Mouse (Mus musculus): ENCODE data around the gene Zfp444. TPM values are rescaled to one million over a fixed set of nuclear protein-coding genes. Genes with fewer than 3 reads are reported as not detected.
"Not testable (repeated sequence)": the region's sequence is repeated elsewhere in the genome, so short reads cannot be mapped to it uniquely, and the experiment has no call there.

Gene Zfp444
- polyA plus RNA-seq, 1 experiment from 2014 or later = 101 TPM

DNA sequence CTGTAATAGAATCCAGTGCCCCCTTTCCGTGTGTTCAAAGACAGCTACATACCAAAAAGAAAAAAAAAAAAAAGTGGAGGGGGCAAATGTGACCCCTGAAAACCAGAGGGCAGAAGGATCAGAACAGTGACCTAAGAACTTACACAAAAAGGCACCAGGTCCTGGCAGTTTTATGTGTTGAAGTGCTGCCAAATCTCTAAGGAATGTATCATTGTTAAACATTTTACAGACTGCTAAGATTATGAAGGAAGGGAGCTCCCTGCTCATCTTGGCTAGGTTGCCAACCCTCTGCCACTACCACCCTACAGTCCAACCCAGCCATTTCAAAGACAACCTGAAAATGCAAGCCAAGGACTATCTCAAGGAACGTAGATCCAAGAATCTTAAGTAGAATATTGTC, 14.2 kb downstream of the Zfp444 start:
- no peak overlapping the region for H3K9ac ChIP-seq (replicated peaks; ENCODE audit: low read depth, low read length)
- no peak for ATAC-seq
- no peaks in the 10 kb centered on the region for H3K9me3 ChIP-seq (ENCODE audit: control insufficient read depth, low read length)
- no peak overlapping the region for H3K4me3 ChIP-seq (replicated peaks; ENCODE audit: low read length)
- peaks cover 42% of the 10 kb centered on the region for H3K36me3 ChIP-seq (ENCODE audit: control insufficient read depth, insufficient read depth)
- H3K4me2 ChIP-seq (ENCODE audit: low read length) = no peak overlapping the region
- H3K27ac ChIP-seq (ENCODE audit: low read length) = no peak overlapping the region
- 97% methylated on average over 2 of the region's 2 CpGs for WGBS
- H3K27me3 ChIP-seq (replicated peaks; ENCODE audit: control insufficient read depth, insufficient read depth, low read length) = no peaks in the 10 kb centered on the region
- no peaks in the 10 kb centered on the region for H3K4me1 ChIP-seq (replicated peaks; ENCODE audit: control insufficient read depth, insufficient read depth, low read length)

DNA sequence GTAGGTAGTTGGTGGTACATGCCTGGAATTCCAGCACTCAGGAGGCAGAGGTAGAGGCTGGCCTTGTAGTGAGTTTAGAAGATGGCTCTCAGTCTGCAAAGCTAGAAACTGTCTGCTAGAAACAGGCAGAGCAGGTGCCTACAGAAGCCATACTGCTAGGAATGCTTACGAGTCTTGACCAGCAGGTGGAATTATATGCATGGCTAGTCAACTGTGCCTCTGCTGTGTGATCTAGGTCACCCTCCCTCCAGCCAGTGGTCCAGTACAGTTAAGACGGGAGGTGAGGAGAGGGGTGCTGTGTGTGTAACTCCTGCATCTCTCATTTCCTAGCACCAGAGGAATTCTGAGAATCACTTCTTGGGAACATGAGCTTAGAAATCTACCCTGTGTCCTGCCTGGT, 14.7 kb downstream of the Zfp444 start:
- H3K4me2 ChIP-seq (ENCODE audit: low read length) = no peak overlapping the region
- no peaks in the 10 kb centered on the region for H3K27me3 ChIP-seq (replicated peaks; ENCODE audit: control insufficient read depth, insufficient read depth, low read length)
- 86% methylated on average over 2 of the region's 2 CpGs for WGBS
- no peak for ATAC-seq
- no peak overlapping the region for H3K27ac ChIP-seq (ENCODE audit: low read length)
- H3K9ac ChIP-seq (replicated peaks; ENCODE audit: low read depth, low read length) = no peak overlapping the region
- no peaks in the 10 kb centered on the region for H3K9me3 ChIP-seq (ENCODE audit: control insufficient read depth, low read length)
- no peaks in the 10 kb centered on the region for H3K4me1 ChIP-seq (replicated peaks; ENCODE audit: control insufficient read depth, insufficient read depth, low read length)
- no peak overlapping the region for H3K4me3 ChIP-seq (replicated peaks; ENCODE audit: low read length)
- H3K36me3 ChIP-seq (ENCODE audit: control insufficient read depth, insufficient read depth) = peaks cover 42% of the 10 kb centered on the region

DNA sequence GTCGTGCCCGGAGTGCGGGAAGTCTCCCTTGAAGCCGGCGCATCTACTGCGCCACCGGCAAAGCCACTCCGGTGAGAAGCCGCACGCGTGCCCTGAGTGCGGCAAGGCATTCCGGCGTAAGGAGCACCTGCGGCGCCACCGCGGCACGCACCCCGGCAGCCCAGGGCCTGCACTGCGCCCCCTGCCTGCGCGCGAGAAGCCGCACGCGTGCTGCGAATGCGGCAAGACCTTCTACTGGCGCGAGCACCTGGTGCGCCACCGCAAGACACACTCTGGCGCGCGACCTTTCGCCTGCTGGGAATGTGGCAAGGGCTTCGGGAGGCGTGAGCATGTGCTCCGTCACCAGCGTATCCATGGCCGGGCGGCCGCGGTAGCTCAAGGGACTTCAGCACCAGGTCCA, 17.5 kb downstream of the Zfp444 start:
- Histone ChIP-seq H3K4me1 (replicated peaks; ENCODE audit: control insufficient read depth, insufficient read depth, low read length) (no peaks in the 10 kb centered on the region), H3K4me3 (replicated peaks; ENCODE audit: low read length) (no peak overlapping the region), H3K36me3 (ENCODE audit: control insufficient read depth, insufficient read depth) (peaks cover 35% of the 10 kb centered on the region), H3K27ac (ENCODE audit: low read length) (no peak overlapping the region), H3K27me3 (replicated peaks; ENCODE audit: control insufficient read depth, insufficient read depth, low read length) (no peaks in the 10 kb centered on the region), H3K9ac (replicated peaks; ENCODE audit: low read depth, low read length) (no peak overlapping the region), H3K9me3 (ENCODE audit: control insufficient read depth, low read length) (no peaks in the 10 kb centered on the region), H3K4me2 (ENCODE audit: low read length) (no peak overlapping the region)
- WGBS = 39% methylated on average over 42 of the region's 45 CpGs
- no peak for ATAC-seq

DNA sequence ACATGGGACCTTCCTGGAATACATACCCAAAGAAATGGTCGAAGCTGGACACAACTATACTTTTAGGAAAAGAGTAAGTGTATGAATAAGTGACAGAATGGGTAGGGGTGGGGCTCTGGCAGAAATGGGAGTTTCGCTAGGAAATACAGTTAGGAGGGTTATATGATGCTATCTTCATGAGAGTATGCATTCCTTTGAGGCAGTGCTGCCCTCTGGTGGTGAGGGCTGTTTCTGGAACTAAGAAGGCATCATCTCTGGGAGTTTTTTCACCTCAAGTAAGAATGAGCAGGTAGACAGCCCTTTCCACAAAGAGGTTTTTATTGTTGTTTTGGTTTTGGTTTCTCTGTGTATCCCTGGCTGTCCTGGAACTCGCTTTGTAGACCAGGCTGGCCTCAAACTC, 19.4 kb downstream of the Zfp444 start:
- 49% methylated on average over 3 of the region's 3 CpGs for WGBS
- no peaks in the 10 kb centered on the region for H3K9me3 ChIP-seq (ENCODE audit: control insufficient read depth, low read length)
- no peak overlapping the region for H3K4me2 ChIP-seq (ENCODE audit: low read length)
- no peak overlapping the region for H3K4me3 ChIP-seq (replicated peaks; ENCODE audit: low read length)
- ATAC-seq = peak; percentile 19
- no peak overlapping the region for H3K27ac ChIP-seq (ENCODE audit: low read length)
- no peaks in the 10 kb centered on the region for H3K4me1 ChIP-seq (replicated peaks; ENCODE audit: control insufficient read depth, insufficient read depth, low read length)
- no peak overlapping the region for H3K9ac ChIP-seq (replicated peaks; ENCODE audit: low read depth, low read length)
- peaks cover 21% of the 10 kb centered on the region for H3K36me3 ChIP-seq (ENCODE audit: control insufficient read depth, insufficient read depth)
- no peaks in the 10 kb centered on the region for H3K27me3 ChIP-seq (replicated peaks; ENCODE audit: control insufficient read depth, insufficient read depth, low read length)

DNA sequence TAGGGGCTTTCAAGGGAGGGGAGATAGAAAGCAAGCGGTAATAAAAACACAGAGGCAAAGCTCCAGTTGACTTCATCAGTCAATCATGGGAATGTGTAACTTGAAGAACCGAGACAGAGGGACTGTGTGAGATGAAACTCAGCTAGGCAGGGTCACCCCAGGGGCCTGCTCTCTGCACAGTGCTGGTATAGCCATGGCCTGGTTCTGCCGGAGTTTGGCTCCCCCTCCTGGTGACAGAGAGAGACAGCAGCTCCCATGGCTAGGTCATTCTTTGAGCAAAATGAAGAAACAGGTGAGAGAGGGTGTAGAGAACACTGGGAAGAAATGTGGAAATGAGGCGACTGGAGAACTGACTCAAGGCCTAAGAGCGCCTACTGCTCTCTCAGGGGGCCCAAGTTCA, 22.1 kb downstream of the Zfp444 start:
- H3K4me1 ChIP-seq (replicated peaks; ENCODE audit: control insufficient read depth, insufficient read depth, low read length) = no peaks in the 10 kb centered on the region
- 21% methylated on average over 5 of the region's 5 CpGs for WGBS
- H3K36me3 ChIP-seq (ENCODE audit: control insufficient read depth, insufficient read depth) = peaks cover 11% of the 10 kb centered on the region; the same call in 1 of the 2 replicates
- ATAC-seq = peak; percentile 78
- no peak overlapping the region for H3K4me3 ChIP-seq (replicated peaks; ENCODE audit: low read length)
- no peaks in the 10 kb centered on the region for H3K9me3 ChIP-seq (ENCODE audit: control insufficient read depth, low read length)
- no peak overlapping the region for H3K27ac ChIP-seq (ENCODE audit: low read length)
- H3K9ac ChIP-seq (replicated peaks; ENCODE audit: low read depth, low read length) = no peak overlapping the region
- H3K27me3 ChIP-seq (replicated peaks; ENCODE audit: control insufficient read depth, insufficient read depth, low read length) = no peaks in the 10 kb centered on the region
- H3K4me2 ChIP-seq (ENCODE audit: low read length) = no peak overlapping the region

DNA sequence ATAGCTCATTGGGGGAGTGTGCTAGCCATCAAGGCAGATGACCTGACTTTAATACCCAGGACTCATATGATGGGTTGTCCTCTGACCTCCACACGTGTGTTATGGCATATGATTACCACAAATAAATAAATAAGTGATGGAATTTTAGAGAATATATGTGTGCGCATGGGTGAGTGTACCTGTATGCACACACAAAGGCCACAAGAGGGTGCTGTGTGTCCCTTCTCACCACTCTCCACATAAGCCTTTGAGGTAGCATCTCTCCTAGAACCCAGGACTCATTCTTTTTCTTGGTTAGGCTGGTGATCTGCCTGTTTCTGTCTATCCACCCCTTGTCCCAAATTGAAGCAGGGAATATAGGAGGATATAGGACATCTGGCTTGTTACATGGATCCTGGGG, 23.8 kb downstream of the Zfp444 start:
- Histone ChIP-seq H3K9ac (replicated peaks; ENCODE audit: low read depth, low read length) (no peak overlapping the region), H3K27me3 (replicated peaks; ENCODE audit: control insufficient read depth, insufficient read depth, low read length) (no peaks in the 10 kb centered on the region), H3K4me3 (replicated peaks; ENCODE audit: low read length) (no peak overlapping the region), H3K9me3 (ENCODE audit: control insufficient read depth, low read length) (no peaks in the 10 kb centered on the region), H3K36me3 (ENCODE audit: control insufficient read depth, insufficient read depth) (no peaks in the 10 kb centered on the region), H3K4me1 (replicated peaks; ENCODE audit: control insufficient read depth, insufficient read depth, low read length) (no peaks in the 10 kb centered on the region), H3K27ac (ENCODE audit: low read length) (no peak overlapping the region), H3K4me2 (ENCODE audit: low read length) (no peak overlapping the region)
- whole genome bisulfite sequencing = 60% methylated on average over 2 of the region's 2 CpGs
- no peak for ATAC-seq

DNA sequence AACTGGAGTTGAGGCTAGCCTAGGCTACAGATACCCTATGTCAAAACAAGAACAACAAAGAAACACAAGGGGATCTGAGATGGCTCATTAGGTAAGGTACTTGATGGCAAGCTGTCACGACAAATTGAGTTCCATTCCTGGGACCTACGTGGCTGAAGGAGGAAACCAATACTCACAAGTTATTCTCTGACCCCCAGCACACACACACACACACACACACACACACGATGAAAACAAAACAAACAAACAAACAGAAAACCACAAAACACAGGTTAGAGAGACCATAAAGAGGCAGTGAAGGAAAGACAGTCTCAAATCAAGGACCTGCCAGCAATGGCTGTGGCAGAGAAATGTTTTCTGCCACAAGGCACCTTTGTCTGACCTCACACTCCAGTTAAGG, 24.8 kb downstream of the Zfp444 start, which contains the start of gene Galp:
Gene Galp (plus strand): TSS at position 301 of the 400 bp plus-strand sequence.
- ATAC-seq = no peak
- Histone ChIP-seq H3K27me3 (replicated peaks; ENCODE audit: control insufficient read depth, insufficient read depth, low read length) (no peaks in the 10 kb centered on the region), H3K36me3 (ENCODE audit: control insufficient read depth, insufficient read depth) (no peaks in the 10 kb centered on the region), H3K27ac (ENCODE audit: low read length) (no peak within 1 kb of the TSS), H3K4me3 (replicated peaks; ENCODE audit: low read length) (no peak within 1 kb of the TSS), H3K9me3 (ENCODE audit: control insufficient read depth, low read length) (no peaks in the 10 kb centered on the region), H3K4me1 (replicated peaks; ENCODE audit: control insufficient read depth, insufficient read depth, low read length) (no peaks in the 10 kb centered on the region), H3K4me2 (ENCODE audit: low read length) (no peak within 1 kb of the TSS), H3K9ac (replicated peaks; ENCODE audit: low read depth, low read length) (no peak within 1 kb of the TSS)
- WGBS = 69% methylated on average over 3 of the region's 3 CpGs

DNA sequence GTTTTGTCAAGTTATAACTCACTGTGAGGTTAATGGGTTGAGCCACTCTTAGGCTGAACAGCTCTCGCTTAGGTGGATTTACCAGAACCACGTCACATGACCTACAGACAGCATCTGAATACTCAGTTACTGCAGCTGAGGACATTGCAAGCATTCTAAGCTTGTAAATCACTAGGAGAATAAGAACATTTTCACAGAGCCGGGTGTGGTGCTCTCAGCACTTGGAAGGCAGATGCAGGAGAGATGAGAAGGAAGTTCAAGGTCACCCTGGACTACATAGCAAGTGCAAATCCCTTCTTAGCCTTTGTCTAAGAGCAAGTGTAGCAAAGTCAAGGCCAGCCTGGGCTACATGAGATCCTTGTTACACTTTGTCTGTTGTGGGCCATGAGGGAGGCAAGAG, 32.2 kb downstream of the Zfp444 start:
- ATAC-seq = no peak
- H3K9me3 ChIP-seq (ENCODE audit: control insufficient read depth, low read length) = no peaks in the 10 kb centered on the region
- H3K4me3 ChIP-seq (replicated peaks; ENCODE audit: low read length) = no peak overlapping the region
- no peak overlapping the region for H3K9ac ChIP-seq (replicated peaks; ENCODE audit: low read depth, low read length)
- no peaks in the 10 kb centered on the region for H3K4me1 ChIP-seq (replicated peaks; ENCODE audit: control insufficient read depth, insufficient read depth, low read length)
- no peak overlapping the region for H3K27ac ChIP-seq (ENCODE audit: low read length)
- H3K27me3 ChIP-seq (replicated peaks; ENCODE audit: control insufficient read depth, insufficient read depth, low read length) = no peaks in the 10 kb centered on the region
- no peak overlapping the region for H3K4me2 ChIP-seq (ENCODE audit: low read length)
- H3K36me3 ChIP-seq (ENCODE audit: control insufficient read depth, insufficient read depth) = no peaks in the 10 kb centered on the region
- 84% methylated on average over 3 of the region's 3 CpGs for WGBS

DNA sequence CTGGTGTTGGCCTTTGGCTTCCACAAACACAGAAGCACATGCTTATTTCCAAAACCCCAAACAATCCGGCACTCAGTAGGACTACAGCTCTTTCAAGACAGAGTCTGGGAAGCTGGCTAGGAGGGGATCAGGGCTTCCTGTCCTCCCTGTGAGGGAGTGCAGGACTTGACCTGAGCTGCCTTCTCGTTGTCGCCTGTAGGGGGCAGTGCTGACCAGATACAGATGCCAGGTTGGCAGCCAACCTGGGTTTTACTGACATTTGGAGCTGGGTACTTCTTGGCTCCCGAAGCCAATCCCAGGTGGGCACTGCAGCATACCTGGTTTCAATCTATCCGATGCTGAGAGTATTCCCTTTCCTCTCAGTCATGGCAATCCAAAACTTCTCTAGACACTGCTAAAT, 41.1 kb downstream of the Zfp444 start:
- H3K9ac ChIP-seq (replicated peaks; ENCODE audit: low read depth, low read length) = no peak overlapping the region
- H3K27me3 ChIP-seq (replicated peaks; ENCODE audit: control insufficient read depth, insufficient read depth, low read length) = no peaks in the 10 kb centered on the region
- no peak overlapping the region for H3K27ac ChIP-seq (ENCODE audit: low read length)
- no peaks in the 10 kb centered on the region for H3K9me3 ChIP-seq (ENCODE audit: control insufficient read depth, low read length)
- H3K4me1 ChIP-seq (replicated peaks; ENCODE audit: control insufficient read depth, insufficient read depth, low read length) = no peaks in the 10 kb centered on the region
- H3K4me2 ChIP-seq (ENCODE audit: low read length) = no peak overlapping the region
- H3K4me3 ChIP-seq (replicated peaks; ENCODE audit: low read length) = no peak overlapping the region
- no peaks in the 10 kb centered on the region for H3K36me3 ChIP-seq (ENCODE audit: control insufficient read depth, insufficient read depth)
- ATAC-seq = no peak
- WGBS = 55% methylated on average over 5 of the region's 5 CpGs

DNA sequence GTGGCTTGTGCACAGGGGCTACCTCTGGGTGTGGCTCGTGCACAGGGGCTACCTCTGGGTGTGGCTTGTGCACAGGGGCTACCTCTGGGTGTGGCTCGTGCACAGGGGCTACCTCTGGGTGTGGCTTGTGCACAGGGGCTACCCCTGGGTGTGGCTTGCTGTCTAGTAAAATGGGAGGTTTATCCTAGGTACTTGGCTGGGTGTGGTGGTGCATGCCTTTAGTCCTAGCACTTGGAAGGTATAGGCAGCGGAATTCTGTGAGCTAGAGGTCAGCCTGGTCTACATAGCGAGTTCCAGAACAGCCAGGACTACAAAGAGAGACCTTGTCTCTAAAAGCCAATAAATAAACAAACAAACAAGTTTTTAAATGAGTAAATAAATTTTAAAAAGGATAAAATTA, 42.7 kb downstream of the Zfp444 start:
- not testable (repeated sequence) for H3K9ac ChIP-seq (replicated peaks; ENCODE audit: low read depth, low read length); H3K27me3 ChIP-seq (replicated peaks; ENCODE audit: control insufficient read depth, insufficient read depth, low read length); H3K27ac ChIP-seq (ENCODE audit: low read length); H3K9me3 ChIP-seq (ENCODE audit: control insufficient read depth, low read length); ATAC-seq; H3K36me3 ChIP-seq (ENCODE audit: control insufficient read depth, insufficient read depth); H3K4me1 ChIP-seq (replicated peaks; ENCODE audit: control insufficient read depth, insufficient read depth, low read length); H3K4me2 ChIP-seq (ENCODE audit: low read length); H3K4me3 ChIP-seq (replicated peaks; ENCODE audit: low read length)
- 73% methylated on average over 4 of the region's 4 CpGs for WGBS
